Mouse (Mus musculus) liver, postnatal 0 days (tissue): Measurements from ENCODE around the gene Mta1. TPM values are rescaled to one million over a fixed set of nuclear protein-coding genes. Genes with fewer than 3 reads are reported as not detected.

Experiments
- ATAC-seq: fragments of 200-750 bp; cut with Nextera tagmentation; 2 replicates; pipeline ENCODE4 v1.8.0; 2017; ENCODE audit warnings: mild to moderate bottlenecking, moderate library complexity
- DNase-seq: peaks from one replicate; pipeline ENCODE4 v3.0.0-alpha.2; 2016
- H3K27ac ChIP-seq: fragments of 300-500 bp; sonication (generic); 2 replicates; pipeline ENCODE4 v1.5.1; 2014; ENCODE audit warnings: antibody characterized with exemption, moderate library complexity, mild to moderate bottlenecking, low read depth
- H3K27me3 ChIP-seq: fragments of 300-500 bp; sonication (generic); 2 replicates; pipeline ENCODE4 v1.6.1; 2014; ENCODE audit warnings: low read length, control low read depth, mixed read lengths; ENCODE audit not compliant: insufficient read depth
- H3K36me3 ChIP-seq: fragments of 300-500 bp; sonication (generic); replicated peaks from 2 replicates; pipeline ENCODE4 v1.6.1; 2014; ENCODE audit warnings: mild to moderate bottlenecking, control low read depth, low read length, moderate library complexity, mixed read lengths; ENCODE audit not compliant: insufficient read depth
- H3K4me1 ChIP-seq: fragments of 300-500 bp; sonication (generic); 2 replicates; pipeline ENCODE4 v1.6.1; 2014; ENCODE audit warnings: antibody characterized with exemption, mild to moderate bottlenecking, control low read depth; ENCODE audit not compliant: insufficient read depth
- H3K4me2 ChIP-seq: fragments of 300-500 bp; sonication (generic); 2 replicates; pipeline ENCODE4 v1.6.1; 2014; ENCODE audit warnings: low read depth, mild to moderate bottlenecking, low read length, moderate library complexity, mixed read lengths
- H3K4me3 ChIP-seq: fragments of 300-500 bp; sonication (generic); 2 replicates; pipeline ENCODE4 v1.5.1; 2014; ENCODE audit warnings: low read depth, low read length
- H3K9ac ChIP-seq: fragments of 300-500 bp; sonication (generic); replicated peaks from 2 replicates; pipeline ENCODE4 v1.6.1; 2014; ENCODE audit warnings: mild to moderate bottlenecking, moderate library complexity
- H3K9me3 ChIP-seq: fragments of 300-500 bp; sonication (generic); 2 replicates; pipeline ENCODE4 v1.6.1; 2016; ENCODE audit warnings: mild to moderate bottlenecking, control low read depth, low read length, mixed read lengths
- CTCF ChIP-seq: sonication (generic); IDR thresholded peaks from 2 replicates; pipeline ENCODE4 v1.5.1; 2016; ENCODE audit warnings: antibody characterized with exemption, low read depth
- EP300 ChIP-seq: IDR thresholded peaks from 2 replicates; pipeline ENCODE4 v1.6.1; 2016; ENCODE audit warnings: antibody characterized with exemption, low read depth, mild to moderate bottlenecking
- WGBS: fragments of 180-500 bp; shearing (Covaris S2); extraction: QIAGEN DNeasy Blood & Tissue Kit; methylation state at CpG from one replicate; pipeline ENCODE4 v1.1.7; 2014; ENCODE audit not compliant: insufficient replicate concordance; 5-methylcytosine and 5-hydroxymethylcytosine counted together
- polyA plus RNA-seq: library from polyadenylated mRNA; unstranded; fragments of >200 nt; fragmentation: Nextera tagmentation; extraction: Ambion mirVana; gene quantifications from 2 replicates; pipeline ENCODE4 v1.2.1, GENCODE M21; 2015

The Mta1 gene
- polyA plus RNA-seq, 1 experiment from 2014 or later: 3.9 TPM

DNA sequence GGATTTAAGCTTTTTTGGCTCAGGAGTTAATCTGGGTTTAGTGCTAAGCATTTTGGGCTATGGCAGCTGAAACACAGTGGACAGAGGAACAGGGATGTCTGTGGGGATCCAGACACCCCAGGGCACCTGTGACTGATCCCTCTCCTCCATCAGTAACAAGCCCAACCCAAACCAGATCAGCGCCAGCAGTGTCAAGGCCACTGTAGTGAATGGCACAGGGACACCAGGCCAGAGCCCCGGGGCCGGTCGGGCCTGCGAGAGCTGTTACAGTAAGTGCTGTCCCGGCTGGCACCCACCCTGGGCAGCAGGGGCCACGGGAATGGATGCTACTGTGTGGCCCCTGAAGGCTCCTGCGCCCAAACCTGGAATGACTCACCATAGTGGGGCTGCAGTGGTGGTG, 32.7 kb downstream of the Mta1 start:
- Histone ChIP-seq H3K27ac (no peak overlapping the region), H3K9ac (no peak overlapping the region), H3K36me3 (peaks cover 91% of the 10 kb centered on the region), H3K4me2 (no peak overlapping the region), H3K9me3 (no peaks in the 10 kb centered on the region), H3K27me3 (no peaks in the 10 kb centered on the region), H3K4me3 (no peak overlapping the region), H3K4me1 (no peaks in the 10 kb centered on the region)
- ATAC-seq: no peak
- 96% methylated on average over 8 of the region's 8 CpGs for WGBS
- no peak for DNase-seq
- TF ChIP-seq CTCF (no peak), EP300 (no peak)

DNA sequence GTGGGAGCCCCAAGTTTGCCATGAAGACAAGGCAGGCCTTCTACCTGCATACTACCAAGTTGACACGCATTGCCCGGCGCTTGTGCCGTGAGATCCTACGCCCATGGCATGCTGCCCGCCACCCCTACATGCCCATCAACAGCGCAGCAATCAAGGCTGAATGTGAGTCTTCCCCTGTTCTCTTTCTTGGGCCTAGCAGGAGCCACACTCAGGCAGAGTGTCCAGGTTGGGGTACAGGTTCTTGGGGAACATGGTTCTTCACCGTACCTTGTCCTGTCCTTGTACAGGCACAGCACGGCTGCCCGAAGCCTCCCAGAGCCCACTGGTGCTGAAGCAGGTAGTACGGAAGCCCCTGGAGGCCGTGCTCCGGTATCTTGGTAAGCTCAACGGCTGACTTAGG, 33.5 kb downstream of the Mta1 start:
- H3K36me3 ChIP-seq: peaks cover 94% of the 10 kb centered on the region
- TF ChIP-seq EP300 (no peak), CTCF (no peak)
- ATAC-seq: no peak

DNA sequence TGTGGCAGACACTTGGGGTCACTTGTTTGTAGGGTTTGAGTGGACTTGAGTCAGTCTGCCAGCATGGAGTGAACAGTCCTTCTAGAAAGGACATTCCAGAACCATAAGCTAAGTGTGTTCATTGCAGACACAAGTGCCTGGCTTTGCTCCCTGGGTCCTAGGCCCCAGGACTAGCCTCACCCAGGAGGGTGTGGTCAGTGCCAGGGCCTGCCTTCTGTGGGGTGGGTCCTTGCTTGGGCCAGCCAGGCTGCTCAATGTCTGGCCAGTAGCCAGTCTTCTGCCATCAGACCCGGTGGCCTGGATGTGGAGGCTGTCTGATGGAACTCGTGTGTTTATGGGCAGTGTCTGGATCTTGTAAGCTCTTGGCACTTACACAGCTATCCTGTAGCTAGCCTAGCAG, 34.5 kb downstream of the Mta1 start:
- WGBS: 64% methylated on average over 2 of the region's 2 CpGs
- H3K9ac ChIP-seq: no peak overlapping the region
- DNase-seq: no peak
- no peaks in the 10 kb centered on the region for H3K9me3 ChIP-seq
- no peaks in the 10 kb centered on the region for H3K27me3 ChIP-seq
- TF ChIP-seq EP300: no peak
- 0 out of 2 replicates have a peak, but pooled peaks have one; percentile 19 for ATAC-seq
- peaks cover 91% of the 10 kb centered on the region for H3K36me3 ChIP-seq
- no peaks in the 10 kb centered on the region for H3K4me1 ChIP-seq
- no peak overlapping the region for H3K4me3 ChIP-seq
- no peak overlapping the region for H3K27ac ChIP-seq
- no peak overlapping the region for H3K4me2 ChIP-seq

More for the DNA sequence above, 33.5 kb downstream of the Mta1 start:
- Histone ChIP-seq H3K4me3 (no peak overlapping the region), H3K27me3 (no peaks in the 10 kb centered on the region), H3K9ac (no peak overlapping the region), H3K27ac (no peak overlapping the region), H3K9me3 (no peaks in the 10 kb centered on the region), H3K4me1 (no peaks in the 10 kb centered on the region), H3K4me2 (no peak overlapping the region)
- DNase-seq: no peak
- 94% methylated on average over 14 of the region's 14 CpGs for WGBS

DNA sequence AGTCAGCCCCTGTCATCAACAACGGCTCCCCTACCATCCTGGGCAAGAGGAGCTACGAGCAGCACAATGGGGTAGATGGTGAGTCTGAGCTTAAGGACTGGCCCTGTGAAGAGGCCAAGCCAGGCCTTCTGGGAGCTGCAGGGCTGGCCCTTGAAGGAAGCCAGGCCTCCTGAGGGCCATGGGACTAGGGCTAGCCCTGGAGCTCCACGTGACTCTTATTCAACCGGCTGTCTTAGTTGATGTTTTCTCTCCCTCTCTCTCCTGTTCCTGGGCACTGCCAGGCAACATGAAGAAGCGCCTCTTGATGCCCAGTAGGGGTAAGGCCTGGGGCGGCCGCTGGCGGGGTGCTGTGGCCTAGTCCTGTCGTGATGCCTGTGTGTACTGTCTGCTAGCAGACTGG, 35.2 kb downstream of the Mta1 start:
- no peak overlapping the region for H3K4me3 ChIP-seq
- no peaks in the 10 kb centered on the region for H3K4me1 ChIP-seq
- TF ChIP-seq CTCF (no peak), EP300 (no peak)
- H3K27ac ChIP-seq: no peak overlapping the region
- H3K36me3 ChIP-seq: peaks cover 84% of the 10 kb centered on the region
- no peak overlapping the region for H3K9ac ChIP-seq
- no peaks in the 10 kb centered on the region for H3K27me3 ChIP-seq
- no peak overlapping the region for H3K4me2 ChIP-seq
- 83% methylated on average over 9 of the region's 9 CpGs for WGBS
- DNase-seq: no peak
- no peaks in the 10 kb centered on the region for H3K9me3 ChIP-seq
- ATAC-seq: no peak

DNA sequence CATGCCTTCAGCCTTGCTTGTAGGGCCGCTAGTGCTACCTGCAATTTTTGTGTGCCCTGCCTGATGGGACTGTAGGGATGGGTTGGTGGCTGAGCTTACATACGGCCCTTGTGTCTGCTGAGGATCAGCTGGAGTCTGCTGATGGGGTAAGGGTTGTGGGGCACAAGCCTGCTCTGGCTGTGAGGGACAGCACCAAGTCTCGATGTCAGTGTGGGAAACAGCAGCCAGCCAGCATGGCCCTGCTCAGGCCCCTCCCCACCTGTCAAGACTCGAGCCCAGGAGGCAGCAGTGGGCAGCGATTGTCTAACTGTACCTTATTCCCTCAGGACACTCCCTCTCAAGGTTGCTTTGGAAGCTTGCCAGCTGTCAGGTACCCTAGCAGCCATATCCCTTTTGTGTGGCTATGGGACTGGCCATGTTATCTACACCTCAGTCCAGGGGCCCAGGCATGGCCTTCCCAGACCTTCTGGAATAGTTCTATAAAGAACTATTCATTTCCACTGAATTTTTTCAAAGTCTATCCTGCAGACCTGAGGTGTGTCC, 35.9 kb downstream of the Mta1 start:
- Histone ChIP-seq H3K27me3 (no peaks in the 10 kb centered on the region), H3K9me3 (no peaks in the 10 kb centered on the region), H3K4me2 (no peak overlapping the region), H3K4me3 (no peak overlapping the region), H3K9ac (no peak overlapping the region), H3K27ac (no peak overlapping the region), H3K36me3 (peaks cover 78% of the 10 kb centered on the region), H3K4me1 (no peaks in the 10 kb centered on the region)
- DNase-seq (no peak), ATAC-seq (no peak)
- TF ChIP-seq CTCF (no peak), EP300 (no peak)
- WGBS: 79% methylated on average over 5 of the region's 5 CpGs

DNA sequence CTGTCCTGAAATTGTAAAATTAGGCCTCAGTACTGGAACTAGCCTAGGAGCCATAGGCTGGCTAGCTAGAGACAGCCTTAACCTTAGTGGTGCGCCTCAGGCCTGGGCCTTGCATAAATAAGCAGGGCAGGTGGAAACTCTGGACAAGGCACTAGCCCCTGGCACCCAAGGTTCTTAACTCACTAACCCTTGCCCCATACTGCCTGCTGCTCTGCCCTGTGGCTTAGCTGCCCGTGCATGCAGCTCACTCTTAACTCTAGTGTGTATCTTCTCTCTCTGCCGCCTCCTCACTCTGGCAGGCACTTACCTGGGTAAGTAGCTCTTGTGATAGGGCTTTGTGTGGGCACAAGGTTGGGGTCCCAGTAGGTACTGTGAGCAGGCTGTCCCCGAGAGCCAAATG, 36.4 kb downstream of the Mta1 start:
- H3K27me3 ChIP-seq: peaks cover 6% of the 10 kb centered on the region; the same call in 1 of the 2 replicates
- no peak overlapping the region for H3K9ac ChIP-seq
- no peak for TF ChIP-seq CTCF
- TF ChIP-seq EP300: no peak
- no peak overlapping the region for H3K27ac ChIP-seq
- DNase-seq: no peak
- H3K36me3 ChIP-seq: peaks cover 72% of the 10 kb centered on the region
- H3K9me3 ChIP-seq: no peaks in the 10 kb centered on the region
- no peak overlapping the region for H3K4me2 ChIP-seq
- H3K4me3 ChIP-seq: no peak overlapping the region
- ATAC-seq: no peak
- 84% methylated on average over 4 of the region's 4 CpGs for WGBS
- H3K4me1 ChIP-seq: peaks cover 2% of the 10 kb centered on the region

DNA sequence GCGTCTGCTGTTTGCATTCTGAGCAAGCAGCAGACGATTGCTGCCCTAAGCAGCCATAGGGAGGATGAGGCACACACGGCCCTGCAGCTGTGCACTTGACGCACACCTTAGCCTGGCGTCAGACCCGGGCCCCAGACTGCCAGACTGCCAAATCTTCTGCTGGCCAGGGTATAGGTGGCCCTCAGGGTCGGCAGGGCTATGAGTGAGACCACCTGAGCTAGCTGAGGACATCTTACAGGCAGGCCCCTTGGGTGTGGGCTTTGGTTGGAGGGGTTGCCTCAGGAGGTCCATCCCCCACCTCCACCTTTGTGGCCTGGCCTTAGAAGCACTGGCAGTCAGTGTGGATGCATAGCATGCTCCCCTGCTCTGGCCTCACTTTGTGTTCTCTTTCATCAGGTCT, 37.3 kb downstream of the Mta1 start:
- no peak for DNase-seq
- Histone ChIP-seq H3K9ac (no peak overlapping the region), H3K36me3 (peaks cover 64% of the 10 kb centered on the region), H3K4me3 (no peak overlapping the region), H3K9me3 (no peaks in the 10 kb centered on the region), H3K4me1 (peaks cover 8% of the 10 kb centered on the region), H3K4me2 (no peak overlapping the region), H3K27ac (no peak overlapping the region), H3K27me3 (peaks cover 6% of the 10 kb centered on the region; the same call in 1 of the 2 replicates)
- TF ChIP-seq EP300 (no peak), CTCF (no peak)
- ATAC-seq: no peak
- WGBS: 89% methylated on average over 7 of the region's 7 CpGs
